Mouse (Mus musculus) bone marrow, adult 2 months (tissue): Measurements from ENCODE around the gene Wiz.

Source experiments
- CTCF ChIP-seq: fragments of 200-500 bp; IDR thresholded peaks from 2 replicates; pipeline ENCODE4 v1.5.1; 2011; ENCODE audit warnings: low read length, control low read depth; ENCODE audit not compliant: control insufficient read depth, insufficient read depth
- POLR2A ChIP-seq: fragments of 200-500 bp; IDR thresholded peaks from 2 replicates; pipeline ENCODE4 v1.6.1; 2011; ENCODE audit warnings: low read depth, mild to moderate bottlenecking, control low read depth, low read length, borderline replicate concordance; ENCODE audit not compliant: control insufficient read depth

DNA sequence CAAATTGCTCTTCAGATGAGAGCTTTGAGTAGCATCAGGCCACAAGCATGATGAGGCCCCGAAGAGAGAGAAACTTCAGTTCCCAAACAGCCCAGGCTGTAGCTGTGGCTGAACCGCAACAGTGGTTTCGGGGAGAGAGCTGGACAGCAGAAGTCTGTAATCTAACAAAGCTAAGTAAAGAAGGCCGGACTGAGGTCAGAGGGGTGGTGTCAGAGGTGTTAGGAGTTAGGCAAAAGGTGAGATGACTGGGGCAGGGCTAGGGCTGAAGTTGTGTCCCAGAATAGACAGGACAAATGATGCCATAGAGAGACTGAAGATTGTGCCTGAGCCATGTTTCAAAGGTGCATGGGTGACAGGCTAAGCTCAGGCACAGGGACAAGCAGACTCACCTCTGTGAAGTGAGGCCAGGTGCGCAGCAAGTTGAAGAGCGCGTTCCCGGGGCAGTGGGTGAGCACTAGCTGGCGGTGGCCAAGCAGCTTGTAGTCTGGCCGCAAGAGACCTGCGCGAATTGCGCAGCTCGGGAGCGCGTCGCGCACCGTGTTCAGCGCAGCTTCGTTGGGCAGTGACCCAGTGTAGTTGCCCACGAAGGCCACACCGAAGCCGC is 26.3 kb upstream of the Wiz start:
- TF ChIP-seq CTCF (no peak), POLR2A (no peak)
